Mouse (Mus musculus): ENCODE measurements at regions not wholly inside any gene's neighbourhood (a gene's known extent, or its start where the extent isn't known, plus 50 kb on each side); places are given as distances from the start of the nearest gene placed in this dataset.
"Not testable (repeated sequence)": the region's sequence is repeated elsewhere in the genome, so short reads cannot be mapped to it uniquely, and the experiment has no call there.

DNA sequence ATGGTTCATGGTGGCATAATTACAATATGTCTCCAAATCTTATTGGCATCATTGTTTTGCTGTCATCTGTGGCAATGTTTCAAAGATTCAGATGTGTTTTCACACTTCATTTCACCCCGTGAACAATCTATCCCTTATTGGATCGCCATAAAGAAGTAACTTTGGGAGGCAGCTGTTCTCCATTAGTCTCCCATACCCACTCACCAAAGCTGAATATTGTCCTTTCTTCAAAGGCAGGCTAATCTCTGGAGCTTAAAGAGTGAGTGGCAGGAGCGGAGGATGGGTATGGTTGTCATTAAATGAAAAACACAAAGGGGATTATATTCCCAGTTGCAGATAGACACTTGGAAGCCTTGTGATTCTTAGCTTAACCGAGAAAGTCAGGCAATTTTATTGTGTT is 2660.3 kb upstream of the Gm12353 start:
- in situ Hi-C loops (cut with MboI, MseI) = no loop called here

DNA sequence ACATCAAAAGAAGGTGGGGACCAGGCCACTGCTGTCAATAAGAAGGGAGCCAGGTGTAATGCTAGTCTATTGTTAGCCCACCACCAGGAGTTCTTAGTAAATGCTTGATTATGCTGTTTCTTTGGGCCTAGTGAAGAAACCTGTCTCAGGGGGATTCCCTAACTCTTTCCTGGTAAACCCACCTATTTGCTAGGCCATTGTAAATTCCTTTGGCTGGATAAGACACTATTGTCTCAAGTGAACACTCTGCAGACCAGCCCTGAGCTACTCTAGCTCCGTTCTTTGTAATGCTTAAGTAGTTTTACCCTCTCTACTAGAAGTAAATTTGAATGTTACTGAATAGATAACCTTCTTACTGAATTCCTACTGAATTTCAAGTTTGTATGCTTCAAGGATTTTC is 2650.7 kb upstream of the Gm12353 start:
- in situ Hi-C loops (cut with MboI, MseI) = not testable (repeated sequence)

DNA sequence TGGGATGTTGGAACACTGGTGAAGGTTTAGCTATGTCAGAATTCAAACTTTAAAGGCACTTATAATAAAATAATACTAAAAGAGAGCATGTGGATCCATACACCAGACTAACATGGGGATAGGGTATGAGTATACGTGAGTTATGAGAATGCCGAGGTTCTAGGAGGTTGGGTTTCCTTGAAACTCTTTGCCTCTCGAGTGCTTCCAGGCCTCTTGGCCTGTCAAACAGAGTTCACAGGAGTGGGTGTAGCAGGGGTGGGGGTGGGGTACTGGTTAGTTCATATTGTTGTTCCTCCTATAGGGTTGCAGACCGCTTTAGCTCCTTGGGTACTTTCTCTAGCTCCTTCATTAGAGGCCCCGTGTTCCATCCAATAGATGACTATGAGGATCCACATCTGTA is 2650.3 kb upstream of the Gm12353 start:
- in situ Hi-C loops (cut with MboI, MseI) = not testable (repeated sequence)

DNA sequence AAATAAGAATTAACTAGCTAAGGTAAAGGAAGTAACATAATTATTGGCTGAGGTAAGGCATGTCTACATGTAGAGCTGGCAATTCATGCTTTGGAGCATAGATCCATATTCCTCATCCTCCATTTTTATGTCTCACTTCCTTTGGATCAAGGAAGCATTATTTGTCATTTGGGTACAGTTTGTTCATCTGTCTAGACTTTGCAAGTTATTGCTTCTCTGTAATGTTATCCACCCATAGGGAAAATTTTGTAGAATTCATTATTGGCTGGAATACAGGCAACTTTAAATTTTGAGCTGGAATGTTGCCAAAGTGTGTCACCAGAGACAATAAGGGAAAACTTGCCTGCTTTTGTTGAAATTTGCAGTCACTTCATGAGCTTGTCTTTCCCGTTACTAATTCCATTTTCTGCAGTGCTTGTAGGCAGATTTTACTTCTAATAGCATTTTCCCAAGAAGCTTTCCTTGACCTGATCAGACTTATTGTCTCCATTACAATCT is 2623.5 kb upstream of the Gm12353 start:
- in situ Hi-C loops (cut with MboI, MseI) = loop anchor here (10.0 kb wide), 1 partner anchor 1653 kb away; no protein-coding TSS in a partner anchor

DNA sequence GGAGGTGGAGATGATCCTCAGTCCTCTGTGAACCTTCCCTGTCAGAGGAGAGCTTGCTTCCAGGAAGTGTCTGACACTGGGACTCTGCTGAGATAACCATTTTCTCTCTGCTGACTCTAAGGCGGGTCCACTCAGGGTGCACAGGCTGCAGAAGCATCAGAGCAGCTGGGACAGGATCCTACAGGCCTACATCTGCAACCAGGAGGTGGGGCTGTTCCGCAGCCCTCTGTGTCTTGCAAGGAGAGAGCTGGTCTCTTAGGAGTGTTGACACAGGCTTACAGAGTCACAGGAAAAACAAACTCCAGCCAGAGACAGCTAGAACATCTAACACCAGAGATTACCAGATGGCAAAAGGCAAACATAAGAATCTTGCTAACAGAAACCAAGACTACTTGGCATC is 2578.6 kb upstream of the Gm12353 start:
- in situ Hi-C loops (cut with MboI, MseI) = no loop called here

Data from regulatory T cell (primary cell).